Mouse (Mus musculus): Measurements from ENCODE around the gene Irx3.

Gene Irx3

GRCm38 (mm10) chr8:91800523-91801240 lies 1.2 kb downstream of the Irx3 start:
- peak; percentile 35 for DNase-seq

DNA sequence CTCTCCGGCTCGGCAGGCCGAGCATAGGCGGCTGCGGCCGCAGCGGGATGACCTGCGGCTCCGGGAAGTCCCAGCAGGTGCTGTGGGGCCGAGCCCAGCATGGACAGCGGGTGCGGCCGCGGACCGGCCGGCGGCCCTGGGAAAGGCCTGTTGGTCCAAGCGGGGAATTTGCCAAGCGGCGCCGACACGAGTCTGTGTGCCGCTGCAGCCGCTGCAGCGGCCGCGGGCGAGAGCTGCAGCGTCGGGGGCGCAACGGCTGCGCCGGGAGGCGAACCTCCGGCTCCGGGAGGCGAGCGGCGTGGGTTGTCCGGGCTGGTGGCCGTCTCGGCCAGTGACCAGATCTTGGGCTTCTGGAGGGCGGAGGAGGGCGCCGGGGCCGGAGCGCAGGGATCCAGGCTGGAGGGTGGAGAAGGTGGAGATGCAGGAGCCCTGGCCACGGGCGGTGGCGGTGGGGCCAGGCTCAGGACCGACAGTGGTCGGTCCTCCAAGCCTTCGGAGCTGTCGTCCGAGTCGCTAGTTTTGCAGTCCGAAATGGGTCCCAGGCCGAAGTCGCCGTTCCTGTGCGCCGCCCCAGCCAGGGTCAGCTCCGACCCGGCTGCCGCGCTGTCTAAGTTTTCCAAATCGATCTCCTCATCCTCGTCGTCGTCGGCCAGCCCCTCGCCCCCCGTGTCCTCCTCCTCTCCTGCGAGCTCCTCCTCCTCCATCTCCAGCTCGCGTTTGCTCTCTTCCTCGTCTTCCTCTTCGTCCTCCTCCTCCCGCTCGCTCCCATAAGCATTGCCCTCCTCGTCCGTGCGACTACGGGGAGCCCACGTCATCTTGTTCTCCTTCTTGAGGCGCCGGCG lies 2.0 kb downstream of the Irx3 start:
- peak; percentile 32 for DNase-seq

DNA sequence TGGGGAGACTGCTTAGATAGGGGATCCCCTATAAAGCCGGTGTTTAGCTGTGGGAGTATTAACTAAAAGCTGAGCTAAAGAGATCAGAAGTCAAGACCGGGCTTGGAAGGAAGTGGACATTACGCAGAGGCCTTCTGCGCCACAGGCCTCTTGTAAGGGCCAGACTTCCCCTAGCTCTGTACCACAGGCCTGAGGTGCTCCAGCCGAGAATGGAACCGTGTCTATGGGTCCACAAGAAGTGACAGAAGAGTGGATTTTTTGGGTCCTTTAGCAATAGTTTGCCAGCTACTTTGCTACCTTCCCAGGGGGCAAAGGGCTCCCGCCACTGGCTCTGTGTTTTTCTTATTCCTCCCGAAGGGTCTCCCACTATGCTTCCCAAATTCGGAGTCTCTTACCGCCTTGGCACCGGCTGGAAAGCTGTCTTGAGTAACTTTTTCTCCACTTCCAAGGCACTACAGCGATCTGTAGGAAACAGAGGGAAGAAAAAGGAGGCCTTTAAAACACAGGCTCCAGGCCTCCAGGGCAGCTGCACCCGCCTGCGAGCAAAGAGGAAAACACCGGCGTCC lies 2.8 kb downstream of the Irx3 start:
- DNase-seq, result no peak

DNA sequence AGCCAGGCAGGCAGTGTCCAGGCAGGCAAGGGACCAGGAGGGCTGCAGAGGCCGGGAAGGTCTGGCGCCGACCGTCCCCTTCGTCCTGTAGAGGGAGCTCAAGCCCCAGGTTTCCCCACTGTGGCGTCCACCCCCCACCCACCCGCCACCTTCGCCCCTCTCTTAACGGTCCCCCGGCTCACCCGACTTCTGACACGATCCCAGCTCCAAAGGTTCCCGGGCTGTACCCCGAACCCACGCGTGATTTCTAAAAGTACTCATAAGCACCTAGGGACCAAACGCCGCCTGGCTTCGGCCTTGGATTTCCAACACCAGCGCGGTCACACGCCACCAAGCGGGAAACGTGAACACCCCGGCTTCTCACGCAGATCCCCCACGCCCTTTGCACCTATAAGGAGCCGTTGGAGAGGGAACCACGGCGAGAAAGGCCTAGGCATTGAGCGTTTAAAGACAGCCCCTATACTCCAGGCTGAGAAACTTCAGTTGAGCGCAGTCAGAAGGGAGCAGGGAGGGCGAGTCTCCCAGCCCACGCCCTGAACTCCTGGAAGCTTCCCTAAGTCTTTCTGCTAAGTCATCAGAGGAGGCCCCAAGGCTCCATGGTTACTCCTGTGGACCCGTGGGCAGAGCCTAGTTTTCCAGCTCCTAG lies 4.1 kb downstream of the Irx3 start:
- peak; percentile 22 for DNase-seq

DNA sequence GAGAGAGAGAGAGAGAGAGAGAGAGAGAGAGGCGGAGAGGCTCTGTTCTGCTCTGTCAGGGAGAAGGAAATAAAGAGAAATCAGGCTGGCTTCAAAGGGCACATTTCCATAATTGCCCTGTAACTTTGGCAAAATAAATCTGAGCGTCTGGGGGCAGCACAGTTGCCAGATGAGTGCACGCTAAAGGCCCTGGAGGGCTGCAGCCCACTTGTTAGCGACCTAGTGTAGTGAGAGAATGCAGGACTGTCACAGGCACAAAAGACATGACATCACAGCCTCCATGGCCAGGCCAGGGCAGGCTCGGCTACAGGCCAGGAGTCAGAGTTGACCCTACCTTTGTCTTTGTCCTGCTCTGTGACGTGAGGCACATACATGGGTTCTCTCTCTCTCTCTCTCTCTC lies 8.0 kb downstream of the Irx3 start:
- DNase-seq, result no peak

- DNase-seq, result peak; percentile 82
Observed at GRCm38 (mm10) chr8:91787194-91787895, 14.5 kb downstream of the Irx3 start.

DNA sequence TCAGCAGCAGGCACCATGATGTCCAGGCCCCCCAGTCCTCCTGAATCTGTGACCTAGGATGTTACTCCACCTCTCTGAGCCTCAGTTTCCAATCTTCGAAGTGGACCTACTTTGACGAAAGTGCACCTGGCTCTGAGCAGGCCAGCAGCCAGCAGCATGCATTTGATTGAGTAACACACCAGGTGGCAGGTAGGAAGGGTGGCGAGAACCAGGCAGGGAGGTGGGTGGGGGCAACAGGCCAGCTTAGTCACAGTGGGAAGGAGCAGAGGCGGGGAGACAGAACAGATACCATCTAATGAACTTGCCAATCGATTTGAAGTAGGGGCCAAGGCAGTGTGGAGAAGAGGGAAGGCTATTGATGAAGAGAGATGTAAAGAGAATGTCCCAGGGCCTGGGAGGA lies 18.9 kb downstream of the Irx3 start:
- no peak for DNase-seq

DNA sequence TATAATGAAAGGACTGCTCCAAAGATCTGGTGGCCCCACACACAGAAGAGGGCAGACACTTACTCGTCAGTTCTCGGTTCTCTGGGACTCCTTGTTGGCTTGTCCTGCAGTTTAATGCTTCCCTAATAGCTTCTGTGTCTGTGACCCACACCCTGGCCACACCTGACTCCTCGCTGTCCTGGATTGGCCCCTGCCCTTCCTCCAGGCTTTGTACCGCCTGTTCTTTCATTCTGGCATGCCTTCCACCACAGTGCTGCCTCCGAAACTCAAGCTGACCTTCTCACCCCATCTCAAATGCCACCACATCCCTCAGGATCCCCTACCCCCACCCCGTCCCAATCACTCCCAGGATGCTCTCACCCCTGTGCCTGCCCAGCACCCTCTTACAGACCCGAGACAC lies 19.7 kb downstream of the Irx3 start:
- DNase-seq, result no peak

DNA sequence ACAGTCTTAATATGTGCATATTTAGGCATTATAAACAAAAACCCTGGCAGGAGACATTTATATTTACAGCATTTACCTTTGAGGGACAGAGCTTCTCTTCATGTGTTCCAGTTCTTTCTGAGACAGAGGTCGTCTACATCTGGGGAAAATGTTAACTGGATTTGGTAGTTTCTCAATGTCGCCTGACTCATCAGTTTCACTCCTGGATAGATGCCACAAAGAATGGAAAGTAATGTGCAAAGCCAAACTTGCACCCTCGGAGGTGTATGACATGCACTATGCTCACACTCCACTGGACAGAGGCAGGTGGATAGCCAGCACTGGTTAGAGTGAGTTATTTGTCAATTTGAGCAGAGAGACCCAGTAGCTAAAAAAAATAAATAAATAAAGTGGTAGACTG lies 21.2 kb downstream of the Irx3 start:
- no peak for DNase-seq

DNA sequence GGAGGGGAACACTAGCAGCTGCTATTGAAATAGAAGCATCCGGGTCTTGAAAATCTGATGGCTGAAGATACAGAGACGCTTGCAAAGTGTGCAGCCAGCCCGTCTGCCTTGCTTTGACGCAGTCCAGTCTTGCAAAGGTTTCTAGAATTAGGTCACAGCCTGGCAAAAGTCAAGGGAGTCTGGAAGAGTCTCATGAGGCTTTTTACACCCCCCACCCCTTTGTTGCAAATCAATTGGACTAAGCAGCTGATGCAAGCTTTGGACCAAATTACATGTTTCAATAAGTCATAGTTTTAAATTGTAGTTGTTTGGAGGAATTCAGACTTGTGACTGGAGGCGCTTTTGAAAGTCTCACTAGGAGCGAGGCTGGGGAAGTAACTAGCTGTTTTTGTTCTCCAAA lies 33.0 kb downstream of the Irx3 start:
- no peak for DNase-seq

DNA sequence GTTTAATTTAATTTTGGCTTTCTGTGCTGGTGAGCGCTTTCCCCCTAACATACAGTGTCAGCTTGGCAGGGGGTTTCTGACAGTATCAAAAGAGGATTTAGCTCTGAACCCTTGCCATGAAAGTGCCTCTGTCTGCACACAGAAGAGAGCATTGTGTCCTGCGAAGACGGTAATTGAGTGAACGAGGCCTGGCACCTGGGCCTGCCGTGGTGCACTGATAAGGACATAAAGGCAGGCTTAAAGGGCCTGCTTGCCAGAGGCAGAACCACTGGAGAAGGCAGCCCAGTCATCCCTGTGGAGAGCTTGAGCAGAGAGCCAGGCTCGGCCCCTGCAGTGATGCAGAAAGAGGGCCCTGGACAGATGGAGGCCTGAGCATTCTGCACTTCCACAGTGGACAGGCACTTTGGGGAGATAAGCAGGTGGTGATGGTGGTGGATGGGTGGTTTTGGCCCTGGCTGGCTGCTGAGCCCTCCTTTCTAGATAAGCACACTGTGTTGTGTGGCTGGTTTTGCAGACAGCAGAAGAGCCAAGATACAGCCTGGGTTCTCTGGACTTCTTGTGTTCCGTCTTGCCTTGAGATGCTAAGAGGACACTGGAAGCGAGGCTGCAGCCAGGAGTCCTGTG lies 36.3 kb downstream of the Irx3 start:
- no peak for DNase-seq

- no peak for DNase-seq
Observed at GRCm38 (mm10) chr8:91755566-91755965, 46.3 kb downstream of the Irx3 start.

GRCm38 (mm10) chr8:91755062-91755461 lies 46.8 kb downstream of the Irx3 start:
- no peak for DNase-seq

DNA sequence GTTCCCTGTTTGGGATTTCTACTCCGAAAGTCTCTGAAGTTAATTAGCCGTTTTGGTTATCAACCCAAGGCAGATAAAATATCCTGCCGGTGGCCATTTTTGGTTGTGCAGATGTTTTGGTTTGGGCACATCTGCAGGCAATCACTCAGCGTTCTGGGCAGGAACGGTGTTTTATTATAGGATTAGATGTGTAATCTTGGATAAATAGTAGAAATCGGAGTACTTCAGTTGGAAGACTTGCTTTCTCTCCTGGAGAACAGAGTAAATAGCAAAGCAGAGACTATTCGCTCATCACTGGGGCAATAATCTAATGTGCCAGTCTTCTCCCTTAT lies 51.1 kb downstream of the Irx3 start:
- DNase-seq, result no peak

DNA sequence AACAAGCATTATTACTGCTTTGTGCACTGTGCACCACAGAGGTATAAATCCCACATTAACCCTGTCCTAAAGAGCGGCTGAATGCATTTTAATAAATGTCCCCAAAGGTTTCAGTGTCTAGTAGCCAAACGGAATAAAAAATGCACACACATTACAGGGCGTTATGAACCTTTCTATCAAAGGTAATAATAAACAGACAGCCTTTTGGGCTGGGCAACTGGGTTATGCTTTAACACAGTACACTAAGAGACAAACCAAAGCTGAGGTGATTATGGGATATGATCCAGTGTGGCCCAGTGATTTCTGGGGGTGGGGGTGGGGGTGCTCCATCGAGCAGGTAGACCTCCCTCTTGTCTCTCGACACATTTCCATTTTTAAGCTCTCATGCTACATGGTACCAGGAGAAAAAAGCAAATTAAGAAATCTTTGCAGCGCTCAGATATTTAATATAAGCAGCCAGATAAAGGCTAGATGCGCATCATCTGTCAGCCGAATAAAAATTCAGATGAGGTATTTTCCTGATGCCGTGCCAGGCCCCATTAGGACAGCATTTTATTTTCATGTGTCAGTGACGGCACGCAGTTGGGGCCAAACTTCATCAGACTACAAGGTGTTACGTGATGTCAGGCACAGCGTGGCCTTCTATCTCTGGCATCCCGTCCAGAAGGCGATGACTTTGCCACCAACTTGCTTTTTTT lies 51.6 kb downstream of the Irx3 start:
- no peak for DNase-seq

- no peak for DNase-seq
Observed at GRCm38 (mm10) chr8:91749412-91749811, 52.5 kb downstream of the Irx3 start.
